26 mouse cellular contexts compared by ENCODE assay signal in the genomic region with DNA sequence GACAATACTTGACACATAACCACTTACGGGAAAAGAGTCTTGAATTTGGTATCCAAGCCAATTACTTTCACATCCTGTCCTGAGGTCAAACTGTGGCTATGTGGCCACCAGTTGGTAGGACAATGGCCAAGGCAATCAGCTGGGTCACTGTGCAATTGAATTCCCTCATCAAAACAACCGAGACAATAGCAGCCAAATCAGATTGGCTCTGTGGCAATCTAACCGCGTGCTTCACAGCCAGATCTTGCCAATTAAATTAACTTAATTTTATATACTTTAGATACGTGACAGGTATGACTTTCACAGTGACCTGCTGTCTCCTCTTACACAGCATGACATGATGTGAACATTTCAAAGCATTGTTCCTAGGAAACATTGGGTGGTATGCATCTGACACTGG.
DNase-seq lines count a peak whose midpoint lies in the region; ATAC-seq and TF ChIP-seq lines count a peak whose summit lies in the region.
"Had no signal": no experiment of that assay in that cellular context is flagged by ENCODE, and none has a peak within 500 bp of the region (broad histone marks: within the 10 kb centered on the region; RNA-seq: fewer than 3 reads in every experiment).

No protein-coding gene starts in this region.

- WGBS in hindbrain, postnatal 0 days, result 50% methylated on average over 5 of the region's 5 CpGs
- 53% methylated on average over 5 of the region's 5 CpGs for WGBS in hindbrain, embryonic 14.5 days

- H3K4me3 ChIP-seq in hindbrain, postnatal 0 days (ENCODE audit: low read length), result no peak overlapping the region
- no peak overlapping the region for H3K4me3 ChIP-seq in hindbrain, embryonic 14.5 days (replicated peaks; ENCODE audit: low read length)
- H3K4me3 ChIP-seq: embryonic facial prominence, embryonic 12.5 days; forebrain, embryonic 13.5 days; heart, embryonic 15.5 days; kidney, embryonic 15.5 days; limb, embryonic 13.5 days; lung, embryonic 15.5 days; midbrain, embryonic 15.5 days; myocyte; neural tube, embryonic 13.5 days had no signal

- no peaks in the 10 kb centered on the region for H3K27me3 ChIP-seq in hindbrain, postnatal 0 days (ENCODE audit: insufficient read depth, low read length)
- H3K27me3 ChIP-seq in hindbrain, embryonic 14.5 days (ENCODE audit: control insufficient read depth, insufficient read depth, low read length), result no peaks in the 10 kb centered on the region
- H3K27me3 ChIP-seq: embryonic facial prominence, embryonic 12.5 days; forebrain, embryonic 13.5 days; heart, embryonic 15.5 days; kidney, embryonic 15.5 days; lung, embryonic 15.5 days; midbrain, embryonic 15.5 days; neural tube, embryonic 13.5 days; Patski had no signal

- no peaks in the 10 kb centered on the region for H3K9me3 ChIP-seq in hindbrain, postnatal 0 days (ENCODE audit: low read length)
- H3K9me3 ChIP-seq in hindbrain, embryonic 14.5 days (ENCODE audit: control insufficient read depth, low read length), result 0 out of 2 replicates have a peak, but pooled peaks cover 8% of the 10 kb centered on the region
- H3K9me3 ChIP-seq: embryonic facial prominence, embryonic 12.5 days; heart, embryonic 15.5 days; kidney, embryonic 15.5 days; lung, embryonic 15.5 days; midbrain, embryonic 15.5 days had no signal

- H3K27ac ChIP-seq in hindbrain, postnatal 0 days, result no peak overlapping the region
- no peak overlapping the region for H3K27ac ChIP-seq in hindbrain, embryonic 14.5 days
- H3K27ac ChIP-seq: embryonic facial prominence, embryonic 12.5 days; forebrain, embryonic 13.5 days; heart, embryonic 15.5 days; kidney, embryonic 15.5 days; limb, embryonic 13.5 days; liver, embryonic 14.5 days; lung, embryonic 15.5 days; midbrain, embryonic 15.5 days; neural tube, embryonic 13.5 days had no signal

- no peak for ATAC-seq in hindbrain, postnatal 0 days
- no peak for ATAC-seq in hindbrain, embryonic 14.5 days (ENCODE audit: low FRiP score)
- ATAC-seq: forebrain, embryonic 13.5 days; midbrain, embryonic 15.5 days; Patski had no signal

- H3K36me3 ChIP-seq in hindbrain, postnatal 0 days (ENCODE audit: insufficient read depth, low read length), result no peaks in the 10 kb centered on the region
- no peaks in the 10 kb centered on the region for H3K36me3 ChIP-seq in hindbrain, embryonic 14.5 days (replicated peaks; ENCODE audit: control insufficient read depth, insufficient read depth)
- H3K36me3 ChIP-seq: embryonic facial prominence, embryonic 12.5 days; heart, embryonic 15.5 days; kidney, embryonic 15.5 days; limb, embryonic 13.5 days; lung, embryonic 15.5 days; midbrain, embryonic 15.5 days; neural tube, embryonic 13.5 days had no signal

- H3K4me2 ChIP-seq in hindbrain, postnatal 0 days (ENCODE audit: low read depth, low read length), result no peak overlapping the region
- H3K4me2 ChIP-seq in hindbrain, embryonic 14.5 days (replicated peaks), result no peak overlapping the region
- H3K4me2 ChIP-seq: embryonic facial prominence, embryonic 12.5 days; forebrain, embryonic 13.5 days; heart, embryonic 15.5 days; kidney, embryonic 15.5 days; limb, embryonic 13.5 days; lung, embryonic 15.5 days; midbrain, embryonic 15.5 days; neural tube, embryonic 13.5 days had no signal

- H3K4me1 ChIP-seq in hindbrain, postnatal 0 days (ENCODE audit: insufficient read depth, low read length), result no peaks in the 10 kb centered on the region
- H3K4me1 ChIP-seq in hindbrain, embryonic 14.5 days (replicated peaks; ENCODE audit: control insufficient read depth, insufficient read depth, low read length), result 0 out of 2 replicates have a peak, but pooled peaks cover 4% of the 10 kb centered on the region
- H3K4me1 ChIP-seq: embryonic facial prominence, embryonic 12.5 days; heart, embryonic 15.5 days; kidney, embryonic 15.5 days; midbrain, embryonic 15.5 days; neural tube, embryonic 13.5 days had no signal

- DNase-seq in cerebellum, postnatal 14 days, result peak; percentile 20 to 55
- no peak for DNase-seq in cerebellum, postnatal 25 days
- DNase-seq in hindbrain, postnatal 0 days (ENCODE audit: low spot score), result peak; percentile 15
- DNase-seq in hindbrain, embryonic 14.5 days (ENCODE audit: low spot score), result no peak
- DNase-seq in 416B (ENCODE audit: low read depth), result peak; percentile 3
- DNase-seq in retina, embryonic 14.5 days (ENCODE audit: low spot score), result peak; percentile 52
- no peak for DNase-seq in B cell, adult 2 months
- DNase-seq: adrenal gland, postnatal 36 days; cerebellum, adult 9-10 months; gastrocnemius, postnatal 36 days; kidney, adult 11 months; kidney, postnatal 36 days; layer of hippocampus, postnatal 36 days; thymus, adult 18-20 months; thymus, postnatal 36 days had no signal

- H3K9ac ChIP-seq in hindbrain, postnatal 0 days (replicated peaks; ENCODE audit: low read length), result no peak overlapping the region
- no peak overlapping the region for H3K9ac ChIP-seq in hindbrain, embryonic 14.5 days
- H3K9ac ChIP-seq: embryonic facial prominence, embryonic 12.5 days; forebrain, embryonic 13.5 days; heart, embryonic 15.5 days; kidney, embryonic 15.5 days; limb, embryonic 13.5 days; liver, embryonic 14.5 days; lung, embryonic 15.5 days; midbrain, embryonic 15.5 days; neural tube, embryonic 13.5 days had no signal

- no peak for TF ChIP-seq CTCF in hindbrain, postnatal 0 days (IDR thresholded peaks at IDR 0.05; ENCODE audit: low read depth)

Comparison
In these comparisons a context has a peak if more than half of its experiments do, and no peak if none do; other contexts are left out.
1. DNase-seq: peak in cerebellum, postnatal 14 days (2 of 2), hindbrain, postnatal 0 days (single experiment), 416B (single experiment) and retina, embryonic 14.5 days (single experiment); none in cerebellum, postnatal 25 days (0 of 2), hindbrain, embryonic 14.5 days (single experiment) and B cell, adult 2 months (0 of 2).